Mouse (Mus musculus) hindbrain, embryonic 10.5 days (tissue): ENCODE measurements at regions not wholly inside any gene's neighbourhood (a gene's known extent, or its start where the extent isn't known, plus 50 kb on each side); places are given as distances from the start of the nearest gene placed in this dataset.
A peak's percentile ranks its signal among the peaks of the same experiment; 100 is the strongest.

ENCODE experiments used
- DNase-seq: peaks from one replicate; pipeline ENCODE4 v3.0.0-alpha.2; 2017; ENCODE audit warnings: low spot score
- H3K27ac ChIP-seq: fragments of 300-500 bp; sonication (generic); 2 replicates; pipeline ENCODE4 v1.5.1; 2016; ENCODE audit warnings: mild to moderate bottlenecking, moderate library complexity
- H3K27me3 ChIP-seq: fragments of 300-500 bp; sonication (generic); 2 replicates; pipeline ENCODE4 v1.6.1; 2016; ENCODE audit warnings: mild to moderate bottlenecking; ENCODE audit not compliant: poor library complexity, insufficient read depth, severe bottlenecking
- H3K36me3 ChIP-seq: fragments of 300-500 bp; sonication (generic); 2 replicates; pipeline ENCODE4 v1.6.1; 2016; ENCODE audit warnings: mild to moderate bottlenecking, moderate library complexity
- H3K4me1 ChIP-seq: fragments of 300-500 bp; sonication (generic); replicated peaks from 2 replicates; pipeline ENCODE4 v1.6.1; 2016; ENCODE audit warnings: mild to moderate bottlenecking
- H3K4me3 ChIP-seq: fragments of 300-500 bp; sonication (generic); 2 replicates; pipeline ENCODE4 v1.5.1; 2016; ENCODE audit warnings: mild to moderate bottlenecking, moderate library complexity
- H3K9me3 ChIP-seq: fragments of 300-500 bp; sonication (generic); 2 replicates; pipeline ENCODE4 v1.6.1; 2016; ENCODE audit warnings: mild to moderate bottlenecking, moderate library complexity
- WGBS: fragments of 180-500 bp; shearing (Covaris S2); methylation state at CpG from one replicate; pipeline ENCODE4 v1.1.7; 2016; 5-methylcytosine and 5-hydroxymethylcytosine counted together

DNA sequence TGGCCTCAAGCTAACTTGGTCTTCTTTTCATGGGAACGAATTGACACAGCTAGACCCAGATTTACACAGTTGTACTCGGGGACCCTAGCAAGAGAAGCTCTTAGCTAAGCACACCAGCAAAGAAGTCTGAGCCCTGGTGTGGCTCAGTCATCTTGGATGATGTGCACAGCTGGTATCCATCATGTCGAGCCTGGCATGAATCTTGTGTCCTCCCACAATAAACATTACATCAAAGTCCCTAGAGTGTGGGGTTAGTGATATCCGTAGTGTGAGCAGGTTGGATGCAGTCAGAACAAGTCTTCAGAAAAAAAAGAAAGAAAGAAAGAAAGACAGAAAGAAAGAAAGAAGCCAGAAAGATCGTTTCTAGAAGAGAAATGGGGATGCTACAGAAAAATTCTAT is 52.1 kb upstream of the Hmcn1 start:
- no peaks in the 10 kb centered on the region for H3K9me3 ChIP-seq

DNA sequence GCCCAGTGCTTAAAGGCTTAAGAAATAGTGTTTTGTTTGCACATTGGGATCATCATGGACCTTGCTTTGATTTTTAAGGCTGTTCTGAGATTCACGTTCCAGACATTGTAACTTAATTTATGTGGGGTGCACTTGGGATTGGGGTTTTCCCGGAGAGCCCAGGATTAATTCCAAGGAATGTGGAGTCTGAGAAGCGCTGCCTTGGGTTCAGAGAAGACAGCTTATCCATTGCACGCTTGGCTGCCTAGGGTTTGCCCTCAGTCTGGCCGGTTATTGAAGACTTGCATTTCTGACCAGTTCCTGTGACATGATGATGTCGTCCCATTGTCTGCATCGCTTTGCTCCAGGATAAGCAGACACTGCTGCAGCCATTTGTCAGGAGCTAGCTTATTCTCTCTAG is 53.4 kb upstream of the Hmcn1 start:
- WGBS = 33% methylated on average over 7 of the region's 7 CpGs
- Histone ChIP-seq H3K9me3 (no peaks in the 10 kb centered on the region), H3K27ac (0 out of 2 replicates have a peak overlapping the region, but pooled peaks have one; percentile 12), H3K36me3 (no peaks in the 10 kb centered on the region), H3K27me3 (no peaks in the 10 kb centered on the region), H3K4me1 (peaks cover 18% of the 10 kb centered on the region; the same call in 1 of the 2 replicates), H3K4me3 (no peak overlapping the region)
- peak; percentile 19 for DNase-seq

More for the DNA sequence above, 52.1 kb upstream of the Hmcn1 start:
- Histone ChIP-seq H3K4me1 (peaks cover 27% of the 10 kb centered on the region), H3K27ac (no peak overlapping the region), H3K4me3 (no peak overlapping the region), H3K27me3 (no peaks in the 10 kb centered on the region), H3K36me3 (no peaks in the 10 kb centered on the region)
- WGBS = 65% methylated on average over 5 of the region's 5 CpGs
- no peak for DNase-seq

- Histone ChIP-seq H3K4me3 (no peak overlapping the region), H3K27ac (no peak overlapping the region), H3K9me3 (no peaks in the 10 kb centered on the region), H3K27me3 (no peaks in the 10 kb centered on the region), H3K36me3 (no peaks in the 10 kb centered on the region), H3K4me1 (peaks cover 17% of the 10 kb centered on the region; the same call in 1 of the 2 replicates)
- no peak for DNase-seq
- WGBS = 90% methylated on average over 19 of the region's 19 CpGs
Measured at GRCm38 (mm10) chr1:151049726-151050506, 56.7 kb upstream of the Hmcn1 start.

- Histone ChIP-seq H3K9me3 (no peaks in the 10 kb centered on the region), H3K4me1 (peaks cover 14% of the 10 kb centered on the region; the same call in 1 of the 2 replicates), H3K36me3 (no peaks in the 10 kb centered on the region), H3K27ac (no peak overlapping the region), H3K4me3 (no peak overlapping the region), H3K27me3 (no peaks in the 10 kb centered on the region)
- DNase-seq = no peak
- WGBS = 95% methylated on average over 3 of the region's 3 CpGs
Measured at GRCm38 (mm10) chr1:151050507-151050816, 57.2 kb upstream of the Hmcn1 start.

DNA sequence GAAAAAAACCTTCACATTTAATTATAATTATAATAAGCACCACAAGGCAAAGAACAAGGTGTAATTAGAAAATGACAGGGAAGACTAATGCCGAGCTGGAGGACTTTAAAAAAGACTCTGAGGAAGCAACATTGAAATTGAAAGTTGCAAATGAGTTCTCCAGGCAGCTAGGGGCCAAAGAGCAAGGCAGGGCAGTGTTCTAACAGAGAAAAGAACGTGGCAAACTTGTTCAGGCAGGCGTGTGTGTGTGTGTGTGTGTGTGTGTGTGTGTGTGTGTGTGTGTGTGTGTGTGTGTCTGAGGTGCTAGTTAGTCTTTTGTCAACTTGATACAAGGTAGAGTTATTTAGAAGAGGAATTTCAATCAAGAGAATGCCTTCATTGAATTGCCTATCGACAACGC is 60.0 kb upstream of the Hmcn1 start:
- Histone ChIP-seq H3K27ac (no peak overlapping the region), H3K4me3 (no peak overlapping the region), H3K27me3 (no peaks in the 10 kb centered on the region), H3K36me3 (no peaks in the 10 kb centered on the region), H3K9me3 (no peaks in the 10 kb centered on the region), H3K4me1 (no peaks in the 10 kb centered on the region)
- 58% methylated on average over 5 of the region's 5 CpGs for WGBS
- no peak for DNase-seq

GRCm38 (mm10) chr1:151055396-151055795 is 62.2 kb upstream of the Hmcn1 start:
- no peak overlapping the region for H3K4me3 ChIP-seq
- WGBS = 92% methylated on average over 6 of the region's 6 CpGs
- no peaks in the 10 kb centered on the region for H3K27me3 ChIP-seq
- DNase-seq = no peak
- H3K36me3 ChIP-seq = no peaks in the 10 kb centered on the region
- no peaks in the 10 kb centered on the region for H3K9me3 ChIP-seq
- H3K4me1 ChIP-seq = no peaks in the 10 kb centered on the region
- H3K27ac ChIP-seq = no peak overlapping the region

DNA sequence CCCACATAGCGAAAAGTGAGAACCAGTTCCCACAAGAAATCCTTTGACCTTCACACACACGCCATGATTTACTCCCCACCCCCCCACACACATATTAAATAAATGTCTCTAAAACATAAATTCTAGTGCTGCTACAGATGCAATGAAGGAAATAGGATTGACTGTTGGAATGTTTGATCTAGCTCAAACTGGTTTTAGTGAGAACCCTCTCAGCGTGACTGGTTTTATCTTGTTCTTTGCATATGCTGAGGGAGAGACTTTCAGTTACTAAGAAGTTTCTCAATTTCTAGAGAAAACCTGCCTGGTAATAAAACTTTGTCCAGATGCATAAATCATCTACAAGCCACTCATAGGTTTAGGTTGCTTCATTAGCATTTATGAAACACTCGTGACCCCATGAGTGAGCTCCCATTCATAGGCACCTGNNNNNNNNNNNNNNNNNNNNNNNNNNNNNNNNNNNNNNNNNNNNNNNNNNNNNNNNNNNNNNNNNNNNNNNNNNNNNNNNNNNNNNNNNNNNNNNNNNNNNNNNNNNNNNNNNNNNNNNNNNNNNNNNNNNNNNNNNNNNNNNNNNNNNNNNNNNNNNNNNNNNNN is 66.4 kb upstream of the Hmcn1 start:
- Histone ChIP-seq H3K4me3 (no peak overlapping the region), H3K36me3 (no peaks in the 10 kb centered on the region)

GRCm38 (mm10) chr1:151065090-151065567 is 71.9 kb upstream of the Hmcn1 start:
- Histone ChIP-seq H3K27ac (no peak overlapping the region), H3K9me3 (no peaks in the 10 kb centered on the region), H3K36me3 (no peaks in the 10 kb centered on the region), H3K4me3 (no peak overlapping the region), H3K27me3 (no peaks in the 10 kb centered on the region), H3K4me1 (peaks cover 14% of the 10 kb centered on the region)
- WGBS = 69% methylated on average over 9 of the region's 9 CpGs
- DNase-seq = no peak

More for the DNA sequence above, 66.4 kb upstream of the Hmcn1 start:
- no peak for DNase-seq
- WGBS = 89% methylated on average over 4 of the region's 4 CpGs
- Histone ChIP-seq H3K27me3 (no peaks in the 10 kb centered on the region), H3K4me1 (peaks cover 8% of the 10 kb centered on the region), H3K9me3 (no peaks in the 10 kb centered on the region), H3K27ac (no peak overlapping the region)

GRCm38 (mm10) chr1:151066379-151067128 is 73.3 kb upstream of the Hmcn1 start:
- 60% methylated on average over 15 of the region's 15 CpGs for WGBS
- no peaks in the 10 kb centered on the region for H3K9me3 ChIP-seq
- no peaks in the 10 kb centered on the region for H3K27me3 ChIP-seq
- peak overlapping the region; percentile 68 for H3K27ac ChIP-seq
- peaks cover 14% of the 10 kb centered on the region for H3K4me1 ChIP-seq
- no peaks in the 10 kb centered on the region for H3K36me3 ChIP-seq
- peak; percentile 31 for DNase-seq
- H3K4me3 ChIP-seq = no peak overlapping the region

GRCm38 (mm10) chr1:151074508-151075314 is 81.5 kb upstream of the Hmcn1 start:
- no peak overlapping the region for H3K27ac ChIP-seq
- H3K27me3 ChIP-seq = no peaks in the 10 kb centered on the region
- no peaks in the 10 kb centered on the region for H3K9me3 ChIP-seq
- 87% methylated on average over 16 of the region's 16 CpGs for WGBS
- no peaks in the 10 kb centered on the region; the same call in 1 of the 2 replicates for H3K4me1 ChIP-seq
- DNase-seq = no peak
- H3K4me3 ChIP-seq = no peak overlapping the region
- H3K36me3 ChIP-seq = no peaks in the 10 kb centered on the region

DNA sequence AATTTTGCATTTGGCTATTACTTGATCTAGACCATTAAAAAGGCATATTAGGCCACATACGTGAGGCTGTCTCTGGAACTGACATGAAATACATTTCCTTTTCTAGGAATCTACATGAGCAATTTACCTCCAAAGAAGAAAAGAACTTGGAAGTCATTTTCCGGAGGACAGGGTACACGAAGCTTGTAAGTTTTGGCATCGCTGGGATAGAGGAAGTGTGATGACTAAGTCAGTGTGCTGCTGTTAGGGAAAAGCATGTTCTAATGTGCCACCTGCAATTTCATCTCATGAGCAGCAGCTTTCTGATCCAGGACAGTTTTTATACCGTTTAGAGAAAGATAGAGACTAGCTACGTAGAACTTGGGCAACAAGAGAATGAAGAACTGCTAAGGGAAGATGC is 82.3 kb upstream of the Hmcn1 start:
- H3K27ac ChIP-seq = no peak overlapping the region
- WGBS = 87% methylated on average over 6 of the region's 6 CpGs

DNA sequence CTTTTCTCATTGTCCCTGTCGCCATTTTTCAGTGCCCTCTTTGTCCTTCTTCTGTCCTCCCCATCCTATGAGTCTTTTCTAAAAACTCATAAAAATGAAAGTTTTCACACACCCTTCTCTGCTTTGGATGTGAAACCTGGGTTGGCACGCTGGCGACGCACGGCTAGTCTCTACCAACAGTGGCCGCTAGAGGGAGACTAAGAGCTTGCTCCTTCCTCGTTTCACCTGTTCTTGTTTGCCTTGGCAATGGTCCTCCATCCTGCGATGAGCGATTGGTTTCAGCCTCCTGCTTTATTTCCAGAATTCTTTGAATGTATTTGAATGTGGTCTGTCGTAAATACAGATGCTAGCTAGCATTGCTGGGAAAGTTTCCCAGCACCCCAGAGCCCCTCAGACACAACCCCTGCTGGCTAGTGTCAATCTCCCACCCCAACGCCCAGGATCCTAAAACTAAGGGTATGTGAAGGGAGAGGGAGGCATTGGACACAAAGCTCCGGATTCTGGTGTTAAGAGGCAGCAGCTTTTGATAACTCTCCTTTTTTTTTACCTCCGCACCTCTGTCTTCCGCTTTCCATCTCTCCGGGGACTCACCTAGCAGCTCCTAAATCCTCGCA is 85.8 kb upstream of the Hmcn1 start:
- DNase-seq = peak; percentile 75
- H3K4me3 ChIP-seq = no peak overlapping the region
- H3K9me3 ChIP-seq = no peaks in the 10 kb centered on the region
- no peaks in the 10 kb centered on the region for H3K27me3 ChIP-seq
- H3K27ac ChIP-seq = no peak overlapping the region; the same call in 1 of the 2 replicates
- H3K36me3 ChIP-seq = no peaks in the 10 kb centered on the region
- peaks cover 4% of the 10 kb centered on the region for H3K4me1 ChIP-seq
- 40% methylated on average over 16 of the region's 16 CpGs for WGBS

More for the DNA sequence above, 82.3 kb upstream of the Hmcn1 start:
- Histone ChIP-seq H3K27me3 (no peaks in the 10 kb centered on the region), H3K9me3 (no peaks in the 10 kb centered on the region), H3K36me3 (no peaks in the 10 kb centered on the region), H3K4me3 (no peak overlapping the region), H3K4me1 (peaks cover 2% of the 10 kb centered on the region)
- no peak for DNase-seq
